Mouse (Mus musculus): ENCODE measurements at regions not wholly inside any gene's neighbourhood (a gene's known extent, or its start where the extent isn't known, plus 50 kb on each side); places are given as distances from the start of the nearest gene placed in this dataset.
"Not testable (repeated sequence)": the region's sequence is repeated elsewhere in the genome, so short reads cannot be mapped to it uniquely, and the experiment has no call there.

DNA sequence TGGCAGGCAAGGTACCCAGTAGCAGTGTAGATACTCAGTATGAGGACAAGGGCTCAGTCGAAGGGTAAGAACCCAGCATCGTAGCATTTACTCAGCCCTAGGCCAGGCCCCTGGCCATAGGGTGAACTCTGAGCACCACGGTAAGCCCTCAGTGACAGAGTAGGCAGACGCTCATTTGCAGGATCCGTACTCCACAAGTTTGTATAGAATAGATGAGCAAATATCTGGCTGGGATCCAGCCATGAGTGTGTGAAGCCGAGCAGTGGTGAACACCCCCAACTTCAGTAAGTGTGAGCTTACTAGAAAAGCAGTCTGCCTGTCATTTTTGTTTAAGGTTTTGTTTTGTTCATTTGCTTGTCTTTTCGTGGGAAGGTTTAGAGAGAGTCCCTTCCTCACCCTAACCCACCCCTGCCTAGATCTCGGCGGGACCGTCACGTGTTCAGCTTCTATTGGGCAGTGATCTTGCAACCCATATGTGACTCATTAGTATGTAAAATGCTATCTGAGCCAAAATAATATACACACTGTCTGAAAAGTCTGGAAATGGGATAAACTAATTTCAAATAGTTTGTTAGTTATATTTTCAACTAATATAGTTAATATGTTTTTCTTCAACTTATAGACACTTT lies 76.3 kb downstream of the Gm5447 start:
- no peak for DNase-seq (ENCODE audit: low spot score in 2 of 2)

DNA sequence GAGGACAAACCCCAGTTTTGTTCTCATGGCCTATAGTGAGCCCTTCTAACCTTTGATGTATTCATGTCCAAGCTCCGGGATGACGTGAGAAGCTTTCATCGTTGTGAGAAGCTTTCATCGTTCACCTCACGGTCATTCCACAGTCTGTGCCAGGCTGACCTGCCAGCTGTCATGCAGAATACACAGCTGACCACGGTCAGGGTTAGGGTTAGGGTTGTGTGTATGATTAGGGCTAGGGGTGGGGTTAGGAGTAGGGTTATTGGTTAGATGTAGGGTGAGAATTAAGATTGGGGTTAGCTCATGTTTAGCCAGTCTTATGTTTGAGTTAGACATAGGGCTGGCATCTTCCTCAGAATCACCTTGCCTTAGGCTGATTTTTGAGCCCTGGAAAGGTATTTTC lies 77.6 kb downstream of the Gm5447 start:
- DNase-seq (ENCODE audit: low spot score in 2 of 2) = not testable (repeated sequence)

DNA sequence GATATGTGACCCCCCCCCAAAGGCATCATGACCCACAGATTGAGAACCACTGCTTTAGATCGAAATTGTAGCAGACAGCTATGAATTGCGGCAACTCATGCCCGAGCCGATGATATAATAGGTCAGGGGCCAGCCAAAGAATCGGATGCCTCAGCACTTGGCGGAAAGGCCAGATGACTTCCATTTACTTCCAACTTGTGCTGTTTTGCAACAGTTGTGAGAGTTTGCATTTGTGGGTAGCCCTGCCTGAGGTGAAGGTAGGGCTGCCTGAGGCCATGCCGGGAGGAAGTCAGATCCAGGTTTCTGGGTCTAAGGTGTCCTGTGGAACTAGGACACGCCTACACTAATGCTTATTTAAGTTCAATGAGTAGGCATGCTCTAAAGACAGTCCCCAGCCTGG lies 80.4 kb downstream of the Gm5447 start:
- no peak for DNase-seq (ENCODE audit: low spot score in 2 of 2)

DNA sequence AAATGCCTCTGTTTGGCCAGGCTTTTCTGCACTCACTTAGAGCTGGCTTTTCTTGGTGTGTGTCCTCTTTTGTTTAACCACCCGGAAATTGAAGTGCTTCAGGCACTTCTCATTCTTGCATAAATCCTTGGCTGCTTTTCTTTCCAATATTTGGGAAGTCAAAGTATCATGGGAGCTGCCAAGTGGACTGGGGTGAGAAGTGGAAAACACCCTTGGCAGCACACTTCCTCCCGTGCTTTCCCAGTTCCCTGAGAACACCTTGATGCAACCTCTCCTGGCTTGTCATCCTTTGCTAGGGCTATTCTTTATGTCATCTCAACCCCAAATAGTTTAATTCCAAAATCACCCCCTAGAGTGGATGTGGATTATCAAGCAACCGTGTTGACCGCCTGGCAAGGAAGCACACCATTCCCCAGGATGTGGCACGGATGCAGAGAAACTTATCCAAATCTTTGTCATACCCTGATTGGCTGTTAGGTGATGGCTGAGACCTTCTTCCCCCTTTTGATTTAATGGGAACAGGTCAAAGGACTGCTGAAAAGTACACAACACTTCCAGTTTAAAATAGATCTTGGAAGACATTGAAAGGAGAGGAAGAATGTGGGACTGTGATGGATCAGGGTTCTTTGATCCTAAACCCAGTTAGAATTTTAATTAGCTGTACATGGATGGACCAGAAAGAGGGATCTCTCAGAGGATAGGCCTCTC lies 81.5 kb downstream of the Gm5447 start:
- DNase-seq (ENCODE audit: low spot score in 2 of 2) = no peak

DNA sequence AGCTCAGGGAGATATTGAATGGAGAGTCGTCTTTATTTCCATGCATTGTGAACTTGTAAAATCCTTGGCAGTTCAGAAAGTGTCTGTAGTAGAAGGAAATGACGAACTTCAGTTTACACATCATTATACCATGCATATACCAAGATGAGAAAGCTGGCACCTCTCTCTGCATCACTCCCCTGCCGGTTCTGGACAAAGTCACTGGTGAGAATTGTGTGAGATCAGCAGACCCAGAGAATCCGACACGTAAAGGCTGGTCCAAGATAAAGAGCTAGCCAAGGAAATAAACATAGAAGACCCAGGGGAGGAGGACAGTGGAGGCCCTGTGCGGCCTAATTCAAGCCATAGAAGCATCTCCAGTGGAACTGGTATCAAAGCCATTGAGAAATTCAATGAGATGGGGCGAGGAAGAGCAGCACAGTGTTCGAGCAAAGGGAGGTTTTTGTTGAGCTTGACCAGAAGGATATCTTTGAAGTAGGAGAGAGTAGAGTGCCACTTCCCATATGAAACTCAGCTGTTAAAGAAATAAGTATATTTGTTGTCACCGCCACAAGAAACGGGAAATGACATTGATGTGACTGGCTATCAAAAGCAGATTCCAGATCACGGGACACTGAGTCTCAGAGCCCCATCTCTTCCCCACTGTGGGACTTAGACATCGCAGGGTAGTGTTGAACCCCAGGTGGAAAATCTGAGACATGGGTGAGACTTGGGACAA lies 82.3 kb downstream of the Gm5447 start:
- DNase-seq (ENCODE audit: low spot score in 2 of 2) = no peak

DNA sequence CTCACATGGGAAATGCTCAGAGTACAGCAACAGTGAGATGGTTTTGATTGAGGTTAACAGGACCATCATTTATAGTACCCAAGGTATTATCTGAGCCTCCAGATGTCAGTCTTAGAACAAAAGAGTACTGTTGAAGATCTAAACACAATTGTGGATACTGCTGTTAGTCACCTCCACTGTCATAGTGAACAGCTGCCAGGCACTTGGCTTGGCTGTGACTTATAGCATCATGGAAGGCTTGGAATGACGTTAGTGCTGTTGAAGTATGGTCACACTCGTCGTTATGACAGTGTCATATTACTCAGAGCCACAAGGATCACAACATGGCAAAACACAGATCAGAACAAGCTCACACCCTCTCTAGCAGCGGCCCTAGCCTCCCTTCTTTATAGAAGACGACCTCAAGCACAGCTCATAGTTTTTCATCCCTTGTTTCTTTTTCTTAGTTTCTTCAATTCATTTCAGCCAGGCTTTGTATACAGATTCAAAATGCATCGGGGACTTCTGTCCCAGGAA lies 87.0 kb downstream of the Gm5447 start:
- no peak for DNase-seq (ENCODE audit: low spot score in 2 of 2)

DNA sequence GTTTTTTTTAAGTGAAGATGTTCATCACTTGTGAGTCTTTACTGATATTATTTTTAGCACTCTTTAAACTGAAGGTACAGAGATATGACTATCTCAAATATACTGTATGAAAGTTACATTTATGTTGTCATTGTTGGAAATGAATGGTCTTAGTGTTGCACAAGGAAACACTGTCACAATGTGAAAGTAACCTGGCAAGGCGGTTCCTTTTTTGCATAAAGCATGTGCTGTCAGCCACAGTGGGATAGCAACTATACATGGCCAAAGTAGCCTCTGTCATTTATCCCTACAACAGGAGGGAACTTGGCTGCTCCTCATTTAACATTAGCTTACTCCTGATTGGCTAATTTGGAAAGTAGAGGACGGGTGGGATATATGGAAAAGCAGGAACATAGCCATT lies 94.3 kb downstream of the Gm5447 start:
- no peak for DNase-seq (ENCODE audit: low spot score in 2 of 2)

DNA sequence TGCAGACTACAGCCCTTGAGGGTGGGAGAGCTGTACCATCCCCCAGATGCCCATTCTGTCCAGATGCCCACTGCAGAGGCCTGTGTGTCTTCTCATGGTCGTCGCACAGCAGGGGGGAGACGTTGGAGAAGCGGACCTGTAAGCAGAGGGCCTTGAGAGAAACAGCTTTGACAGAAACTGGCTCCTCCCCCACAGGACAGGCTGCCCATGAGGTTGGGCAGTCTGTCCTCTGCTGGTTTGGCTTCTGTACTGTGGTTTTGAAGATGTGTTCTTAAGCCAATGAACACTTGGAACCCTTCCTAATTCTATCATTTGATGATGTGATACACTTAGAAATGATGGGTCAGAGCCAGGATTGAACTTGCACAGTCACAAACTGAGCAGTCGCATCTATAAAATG lies 102.5 kb downstream of the Gm5447 start:
- DNase-seq (ENCODE audit: low spot score in 2 of 2) = no peak

DNA sequence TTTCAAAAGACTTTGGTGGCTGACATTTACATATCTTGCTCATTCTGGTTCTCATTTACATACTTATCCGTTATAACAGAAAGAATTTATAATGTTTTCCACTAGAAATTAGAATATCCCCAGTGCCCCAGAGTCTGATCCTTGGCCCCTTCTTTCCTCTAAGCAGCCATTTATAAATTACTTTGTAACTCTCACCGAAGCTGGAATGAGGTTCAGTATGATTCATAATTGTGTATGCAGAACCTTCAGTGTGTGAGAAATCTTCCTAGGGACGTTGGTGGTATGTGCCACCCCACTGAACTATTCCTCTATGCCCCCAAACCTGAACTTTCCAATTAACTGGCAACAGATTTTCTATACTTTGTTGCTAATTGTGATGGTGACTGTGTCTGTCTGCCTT lies 104.7 kb downstream of the Gm5447 start:
- DNase-seq (ENCODE audit: low spot score in 2 of 2) = no peak

DNA sequence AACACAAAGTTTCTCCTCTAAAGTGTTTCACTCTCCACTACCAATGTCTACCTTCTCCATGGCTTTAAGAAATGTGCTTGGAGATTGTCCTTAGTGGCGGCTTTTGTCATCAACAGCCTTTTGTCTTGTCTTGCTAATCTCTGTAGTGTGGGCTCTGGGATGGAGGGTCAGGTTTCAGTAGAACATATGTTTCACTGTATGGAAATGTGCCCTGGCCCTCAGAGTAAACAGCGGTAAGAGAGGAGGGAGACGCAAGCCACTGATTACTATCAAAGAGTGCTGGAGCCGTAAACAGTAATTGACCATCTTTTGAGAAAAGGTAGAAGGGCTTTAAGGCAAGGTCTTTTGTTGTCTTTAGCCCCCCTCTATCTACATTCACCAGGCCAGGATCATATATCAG lies 106.2 kb downstream of the Gm5447 start:
- DNase-seq (ENCODE audit: low spot score in 2 of 2) = no peak

DNA sequence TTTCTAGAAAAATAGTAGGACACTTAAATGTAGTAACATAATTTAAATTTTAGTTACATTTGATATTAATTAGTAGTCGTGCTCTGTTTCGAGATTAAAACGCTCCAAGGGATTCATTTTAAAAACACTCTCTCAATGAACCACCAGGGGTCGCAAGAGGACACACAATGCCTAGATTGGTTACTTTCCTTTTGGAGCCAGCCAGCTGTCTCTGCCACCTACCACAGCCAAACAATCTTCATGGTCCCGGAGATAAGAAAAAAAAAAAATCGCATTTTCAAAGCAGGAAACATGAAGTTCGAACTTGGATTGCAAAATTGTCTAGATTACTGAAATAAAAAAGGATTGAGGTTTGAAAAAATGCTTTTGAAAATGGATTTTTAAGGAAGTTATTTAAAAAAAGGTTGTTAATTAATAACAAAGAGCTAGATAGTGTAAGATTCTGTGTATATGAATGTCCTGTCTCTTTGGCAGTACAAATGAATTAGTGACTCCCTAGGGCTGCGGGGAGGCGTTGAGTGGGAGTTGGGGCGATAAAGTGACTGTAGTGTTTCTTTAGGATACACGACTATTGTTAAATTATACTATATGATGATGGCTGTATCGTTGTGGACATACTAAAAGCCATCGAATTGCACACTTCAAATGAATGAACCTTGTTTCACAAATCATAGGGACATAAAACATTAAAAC lies 108.6 kb downstream of the Gm5447 start:
- DNase-seq (ENCODE audit: low spot score in 2 of 2) = peak; percentile 27 to 48

DNA sequence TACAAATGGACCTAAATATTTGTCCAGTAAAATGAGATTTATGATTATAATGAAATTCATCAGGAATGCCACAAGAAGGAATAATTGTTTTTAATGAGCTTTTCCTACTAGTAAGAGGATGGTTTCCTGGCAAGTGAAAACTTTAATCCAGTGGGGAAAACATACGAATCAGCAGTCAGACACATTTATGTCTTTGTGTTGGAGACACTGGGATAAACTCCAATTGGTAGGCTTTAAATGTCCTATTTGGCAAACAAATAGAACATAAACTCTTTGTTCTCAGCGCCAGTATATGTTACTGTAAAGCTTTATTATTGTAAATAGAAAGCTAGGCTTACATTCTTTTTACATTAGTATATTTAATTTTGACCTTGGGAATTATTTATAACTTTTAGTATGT lies 127.0 kb downstream of the Gm5447 start:
- no peak for DNase-seq (ENCODE audit: low spot score in 2 of 2)

DNA sequence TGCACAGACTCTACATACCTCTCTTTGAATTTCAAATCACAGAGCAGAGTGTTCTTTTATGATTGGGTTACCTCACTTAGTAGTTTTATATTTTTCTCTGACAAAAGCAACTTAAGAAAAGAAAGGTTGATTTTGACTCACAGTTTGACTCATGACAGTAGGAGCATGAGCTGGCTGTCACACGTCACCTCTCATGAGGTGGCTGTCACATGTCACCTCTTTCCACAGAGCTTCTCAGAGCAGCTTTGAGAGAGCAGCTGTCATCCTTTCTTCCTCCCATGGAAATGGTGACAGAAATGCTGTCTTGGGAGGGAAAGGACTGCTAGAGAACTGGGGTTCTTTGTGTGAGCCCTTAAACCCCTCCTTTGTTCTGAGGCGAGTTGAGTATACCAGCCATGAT lies 133.4 kb downstream of the Gm5447 start:
- no peak for DNase-seq (ENCODE audit: low spot score in 2 of 2)

DNA sequence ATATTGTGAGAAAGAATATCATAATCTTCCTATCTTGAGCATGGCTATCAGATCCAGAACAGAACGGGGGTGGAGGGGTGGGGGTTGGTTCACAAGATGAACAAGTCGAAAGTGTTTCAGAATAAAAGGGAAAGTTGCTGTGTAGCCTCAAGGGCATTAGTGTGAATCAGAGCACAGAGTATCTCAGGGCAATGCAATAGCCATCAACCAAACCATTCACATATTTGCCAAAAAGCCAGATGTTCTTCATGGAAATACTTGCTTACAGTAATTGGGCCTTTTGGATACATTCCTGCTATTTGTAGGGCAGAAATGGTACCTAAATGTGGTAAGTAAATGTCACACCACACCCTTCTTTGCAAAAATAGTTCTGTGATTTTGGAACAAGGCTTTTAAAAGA lies 135.2 kb downstream of the Gm5447 start:
- DNase-seq (ENCODE audit: low spot score in 2 of 2) = no peak

DNA sequence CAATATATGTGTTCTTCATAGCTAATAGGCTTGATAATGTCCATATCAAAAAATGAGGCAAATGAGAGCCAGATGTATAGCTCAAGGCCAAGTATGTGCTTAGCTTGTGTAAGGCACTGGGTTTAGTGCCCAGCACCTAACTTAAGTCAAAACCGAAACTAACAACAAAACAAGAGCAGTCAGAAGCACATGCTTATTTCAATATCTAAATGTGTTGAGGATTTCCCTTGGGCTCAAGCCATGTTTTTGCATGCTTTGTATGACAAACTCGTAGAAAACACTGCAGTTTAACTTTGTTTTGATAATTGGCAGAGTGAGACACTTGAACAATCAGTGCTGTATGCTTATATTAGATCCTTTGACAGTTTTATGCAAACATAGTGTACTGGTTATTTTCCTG lies 148.7 kb downstream of the Gm5447 start:
- no peak for DNase-seq (ENCODE audit: low spot score in 2 of 2)

DNA sequence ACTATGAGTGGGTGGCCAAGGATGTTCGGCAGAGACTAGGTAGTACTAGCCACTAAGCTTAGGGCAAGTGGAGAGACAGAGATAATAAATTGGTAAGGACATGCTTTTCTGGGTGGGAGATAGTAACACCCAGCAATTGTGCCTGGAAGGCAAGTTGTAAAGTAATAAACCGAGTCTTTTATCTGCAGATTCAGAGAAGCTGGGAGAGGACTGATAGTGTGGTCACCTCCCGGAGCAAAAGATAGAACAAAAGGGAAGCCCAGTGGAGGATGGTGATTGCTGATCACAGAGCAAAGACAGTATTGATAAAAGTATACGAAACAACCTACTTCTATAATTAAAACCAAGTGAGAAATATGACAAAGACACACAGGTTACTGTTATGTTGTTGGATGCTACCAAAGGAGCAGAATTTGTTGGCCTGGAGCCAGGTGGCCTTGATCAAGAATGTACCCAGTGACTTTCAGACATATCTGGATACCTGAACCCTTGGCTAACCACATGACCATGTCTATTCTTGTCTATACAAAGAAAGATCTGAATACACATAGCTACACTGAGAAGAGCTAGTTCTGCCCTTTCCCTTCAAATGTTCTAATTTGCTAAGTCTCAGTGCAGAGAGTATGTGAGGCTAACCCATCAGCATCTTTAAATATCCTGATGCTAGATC lies 150.7 kb downstream of the Gm5447 start:
- no peak for DNase-seq (ENCODE audit: low spot score in 2 of 2)

DNA sequence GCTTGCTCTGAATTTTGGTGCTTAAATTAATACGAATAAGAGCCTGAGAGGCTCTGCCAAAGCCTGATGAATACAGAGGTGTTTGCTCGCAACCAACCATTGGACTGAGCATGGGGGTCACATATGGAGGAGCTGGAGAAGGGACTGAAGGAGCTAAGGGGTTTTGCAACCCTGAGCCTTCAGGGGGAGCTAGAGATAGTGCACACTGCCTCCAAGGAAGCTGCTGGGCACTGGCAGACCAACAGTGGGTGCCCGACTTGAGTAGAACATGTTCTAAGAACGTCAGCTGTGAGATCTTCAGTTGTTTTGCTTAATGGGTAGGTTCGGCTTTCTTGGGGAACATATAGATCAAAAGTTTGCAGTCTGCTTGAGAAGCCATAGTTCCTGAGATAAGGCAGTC lies 158.5 kb downstream of the Gm5447 start:
- DNase-seq (ENCODE audit: low spot score in 2 of 2) = no peak

DNA sequence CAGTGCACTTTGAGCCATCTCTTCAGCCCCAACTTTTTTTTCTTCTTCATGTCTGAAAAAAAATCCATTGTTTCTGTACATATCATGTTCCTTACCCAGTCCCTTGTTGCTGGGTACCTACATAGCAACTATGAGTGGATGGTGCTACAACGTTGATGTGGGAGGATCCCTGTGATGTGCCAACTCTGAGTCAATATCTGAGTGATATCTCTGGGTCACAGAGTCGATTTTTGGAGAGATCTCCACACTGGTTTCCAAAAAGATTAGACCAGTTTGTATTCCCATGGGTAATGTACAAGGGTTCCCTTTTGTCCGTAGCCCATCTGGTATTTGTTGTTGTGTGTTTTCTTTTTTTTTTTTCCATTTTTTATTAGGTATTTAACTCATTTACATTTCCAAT lies 165.7 kb downstream of the Gm5447 start:
- no peak for DNase-seq (ENCODE audit: low spot score in 2 of 2)

DNA sequence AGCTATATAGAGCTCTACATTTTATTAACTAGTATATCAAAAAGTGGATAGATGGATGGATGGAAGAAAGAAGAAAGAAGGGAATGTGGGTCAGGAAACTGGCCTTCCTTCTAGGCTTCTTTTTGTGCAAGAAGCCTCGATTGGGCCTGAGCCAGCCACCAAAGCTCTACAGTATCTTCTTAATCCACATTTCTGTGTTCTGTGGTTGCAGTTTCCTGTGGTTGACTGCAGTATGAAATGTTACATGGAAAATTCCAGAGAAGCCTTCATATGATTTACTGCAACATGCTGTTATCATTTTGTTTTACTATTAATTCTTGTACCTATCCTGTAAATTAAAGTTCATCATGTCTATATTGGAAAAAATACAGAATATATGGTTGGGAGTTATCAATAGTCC lies 173.3 kb downstream of the Gm5447 start:
- DNase-seq (ENCODE audit: low spot score in 2 of 2) = no peak

DNA sequence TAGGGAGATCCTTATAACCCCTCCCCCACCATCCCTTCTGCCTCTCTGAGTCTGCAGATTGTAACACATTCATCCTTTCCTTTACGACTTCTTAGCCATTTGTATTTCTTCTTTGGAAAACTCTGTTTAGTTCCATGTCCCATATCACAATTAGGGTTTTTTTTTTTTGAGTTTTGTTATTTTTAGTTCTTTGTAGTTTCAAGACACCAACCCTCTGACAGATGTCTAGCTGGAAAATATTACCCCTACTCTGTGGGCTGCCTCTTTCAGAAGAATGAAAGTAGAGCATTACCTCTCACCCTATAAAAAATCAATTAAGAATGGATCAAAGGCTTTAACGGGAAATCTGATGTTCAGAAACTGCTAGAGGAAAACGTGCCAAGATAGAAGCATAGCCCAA lies 180.1 kb downstream of the Gm5447 start:
- DNase-seq (ENCODE audit: low spot score in 2 of 2) = no peak

DNA sequence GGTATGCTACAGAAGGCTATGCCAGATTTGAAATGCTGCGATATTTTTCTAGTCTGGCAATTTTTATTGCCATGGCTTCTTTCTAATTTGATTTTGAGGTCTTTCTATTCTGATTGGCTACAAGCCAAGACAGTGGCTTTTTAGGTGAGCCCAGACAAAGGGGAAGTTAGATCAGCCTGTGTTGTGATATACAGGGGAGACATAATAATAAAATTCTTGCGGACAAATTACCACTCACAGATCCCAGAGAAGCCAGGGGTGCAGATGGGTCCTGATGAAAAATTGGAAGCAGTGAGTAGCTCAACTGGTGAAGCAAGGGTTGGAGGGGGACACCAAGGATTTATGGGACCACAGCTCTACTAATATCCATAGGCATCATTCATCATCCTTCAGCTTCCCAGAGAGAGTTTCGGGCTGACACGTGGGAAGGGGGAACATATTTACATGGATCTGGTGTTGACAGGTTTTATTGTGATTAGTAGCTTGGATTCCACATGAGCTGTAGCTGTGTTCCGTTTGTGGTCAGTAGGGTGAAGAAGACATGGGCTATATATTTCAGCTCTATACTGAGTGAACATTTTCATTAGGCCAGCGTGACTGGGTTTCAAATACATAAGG lies 190.0 kb downstream of the Gm5447 start:
- DNase-seq (ENCODE audit: low spot score in 2 of 2) = no peak
